Mouse (Mus musculus) layer of hippocampus, adult 8-10 months (tissue): ENCODE data around the gene Ccl11. TPM values are rescaled to one million over a fixed set of nuclear protein-coding genes. Genes with fewer than 3 reads are reported as not detected.

ENCODE experiments used
- DNase-seq, 2 experiments: peaks; one replicate each; pipeline ENCODE4 v3.0.0; 2022; ENCODE audit warnings: low spot score in 2 of 2
- total RNA-seq, 4 experiments: library from RNA; stranded (reverse); gene quantifications; 2 replicates each; pipeline ENCODE4 v1.2.4; 2022

The Ccl11 gene
- total RNA-seq, 4 experiments from 2014 or later: not detected

GRCm38 (mm10) chr11:82047746-82048415, 9.7 kb upstream of the Ccl11 start:
- DNase-seq: no peak

DNA sequence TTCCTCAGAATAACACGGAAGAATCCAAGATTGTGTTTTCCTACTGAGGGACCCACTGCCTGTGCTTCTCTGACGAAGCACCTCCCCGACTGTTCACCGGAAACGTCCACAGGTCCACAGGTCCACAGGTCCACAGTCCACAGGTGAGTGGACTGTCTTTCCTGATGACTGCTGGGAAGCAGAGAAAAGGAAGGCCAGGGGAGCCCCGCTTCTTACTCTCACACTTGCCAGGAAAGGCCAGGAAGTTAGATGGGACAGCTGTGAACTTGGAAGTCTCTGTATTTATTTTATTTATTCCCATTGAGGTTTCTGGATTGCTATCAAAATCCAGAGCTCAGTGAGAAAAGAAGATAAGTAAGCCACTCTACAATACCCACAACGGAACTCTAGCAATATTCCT, 3.8 kb upstream of the Ccl11 start:
- DNase-seq: no peak

- no peak for DNase-seq
These were observed 4.6 kb downstream of the Ccl11 start for GRCm38 (mm10) chr11:82062226-82062625.

GRCm38 (mm10) chr11:82063454-82063853, 5.8 kb downstream of the Ccl11 start:
- DNase-seq: no peak

GRCm38 (mm10) chr11:82066953-82067571, 9.4 kb downstream of the Ccl11 start:
- DNase-seq: no peak

- no peak for DNase-seq
These were observed 13.5 kb downstream of the Ccl11 start for GRCm38 (mm10) chr11:82071076-82071475.

DNA sequence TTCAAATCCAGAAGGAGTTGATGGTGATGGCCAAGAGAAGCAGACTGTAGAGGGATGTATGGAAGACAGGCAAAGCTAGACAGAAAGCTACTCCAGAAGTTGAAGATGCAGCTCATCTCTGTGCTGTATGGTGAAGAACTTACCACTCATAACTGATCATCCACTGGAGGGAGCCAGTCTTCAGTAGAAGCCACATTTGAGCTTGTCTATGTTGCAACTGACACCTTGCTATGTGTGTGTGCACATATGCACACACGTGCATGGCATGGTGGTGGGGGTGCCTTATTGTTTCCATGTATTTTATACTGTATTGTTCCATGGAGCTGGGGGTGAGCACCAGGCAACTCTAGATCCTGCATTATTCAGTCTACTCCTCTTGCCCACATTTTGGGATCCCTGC, 14.8 kb downstream of the Ccl11 start:
- no peak for DNase-seq

GRCm38 (mm10) chr11:82072984-82073383, 15.4 kb downstream of the Ccl11 start:
- no peak for DNase-seq

DNA sequence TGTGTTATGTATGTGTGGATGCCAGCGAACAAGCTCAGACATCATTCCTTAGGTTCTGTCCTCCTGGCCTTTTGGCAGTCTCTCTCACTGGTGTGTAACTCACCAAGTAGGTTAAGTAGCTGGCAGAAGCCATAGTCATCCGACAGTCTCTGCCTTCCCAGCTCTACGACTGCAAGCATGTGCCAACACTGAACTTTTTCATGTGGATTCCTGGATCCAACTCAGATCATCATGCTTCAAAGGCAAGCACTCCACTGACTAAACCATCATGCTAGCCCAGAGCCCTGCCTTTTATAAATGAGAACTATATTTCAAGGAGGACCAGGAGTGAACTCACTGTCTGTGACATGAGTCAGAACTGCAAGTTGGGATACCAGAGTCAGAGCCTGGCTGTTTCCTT, 16.1 kb downstream of the Ccl11 start:
- no peak for DNase-seq

GRCm38 (mm10) chr11:82077031-82077430, 19.4 kb downstream of the Ccl11 start:
- no peak for DNase-seq

DNA sequence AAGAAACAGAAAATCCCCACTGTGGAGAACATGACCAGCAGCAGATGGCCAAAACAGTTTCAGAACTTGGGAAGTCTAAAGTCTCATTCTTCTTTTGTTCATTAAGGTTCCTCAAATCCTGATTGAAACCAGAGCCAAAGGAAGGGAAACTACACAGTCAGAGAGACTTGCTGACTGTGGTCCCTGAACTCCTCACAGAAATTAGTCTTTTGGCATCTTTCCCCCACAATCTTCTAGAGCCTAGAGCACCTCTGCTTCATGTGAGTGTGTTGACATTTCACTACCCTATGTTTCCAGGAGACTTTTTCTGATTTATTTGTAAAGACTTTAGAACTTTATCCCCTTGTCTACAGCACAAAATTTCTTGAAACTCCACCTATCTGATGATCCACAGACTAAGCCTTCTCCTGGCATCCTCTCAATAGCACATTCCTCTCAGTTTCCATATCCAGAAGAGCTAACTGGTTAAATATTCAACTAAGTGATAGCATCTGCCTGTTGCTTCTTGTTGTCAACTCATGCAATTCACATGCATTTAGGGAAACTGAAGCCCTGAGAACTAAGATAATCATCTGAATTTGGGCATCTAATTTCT, 20.6 kb downstream of the Ccl11 start:
- DNase-seq: no peak

DNA sequence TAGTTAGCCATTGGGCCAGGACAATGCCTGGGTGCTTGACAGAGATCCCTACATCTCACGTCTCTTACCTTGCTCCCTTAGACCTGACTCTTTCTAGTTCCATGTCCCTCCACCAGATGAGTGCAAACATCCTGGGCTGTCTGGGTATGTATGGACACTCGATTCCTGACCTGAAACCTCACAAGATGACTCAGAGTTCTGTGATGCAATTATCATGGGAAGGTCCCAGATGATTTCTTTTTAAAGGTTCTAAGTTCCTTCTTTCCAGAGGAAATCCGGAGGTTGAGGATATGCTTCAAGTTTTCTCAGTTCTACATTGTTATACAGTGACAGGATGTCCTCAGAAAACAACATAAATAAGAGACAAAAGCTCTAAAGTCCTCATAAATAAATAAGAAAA, 23.2 kb downstream of the Ccl11 start:
- no peak for DNase-seq

GRCm38 (mm10) chr11:82084360-82084759, 26.7 kb downstream of the Ccl11 start:
- no peak for DNase-seq

- DNase-seq: no peak
These were observed 42.1 kb downstream of the Ccl11 start for GRCm38 (mm10) chr11:82099511-82100323.

GRCm38 (mm10) chr11:82101087-82101486, 43.5 kb downstream of the Ccl11 start:
- DNase-seq: no peak

GRCm38 (mm10) chr11:82101529-82101928, 43.9 kb downstream of the Ccl11 start, which contains the start of gene Ccl12:
TSS of gene Ccl12 (plus strand) at chr11:82101845.
- DNase-seq: no peak

DNA sequence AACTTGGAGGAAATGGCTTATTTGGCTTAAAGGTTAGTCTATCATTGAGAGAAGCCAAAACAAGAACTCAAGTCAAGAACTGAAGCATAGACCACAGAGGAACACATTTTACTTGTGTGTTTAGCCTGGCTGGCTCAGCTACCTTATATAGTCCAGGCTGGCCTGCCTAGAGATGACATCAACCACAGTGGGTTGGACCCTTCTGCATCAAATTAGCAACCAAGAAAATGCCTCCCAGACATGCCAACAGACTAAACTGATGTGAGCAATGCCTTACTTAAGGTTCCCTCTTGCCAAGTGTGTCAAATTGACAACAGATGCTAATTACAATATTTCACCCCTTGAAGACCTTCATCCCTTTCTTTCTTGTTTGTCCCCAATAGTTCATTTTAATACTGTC, 52.0 kb downstream of the Ccl11 start:
- no peak for DNase-seq

DNA sequence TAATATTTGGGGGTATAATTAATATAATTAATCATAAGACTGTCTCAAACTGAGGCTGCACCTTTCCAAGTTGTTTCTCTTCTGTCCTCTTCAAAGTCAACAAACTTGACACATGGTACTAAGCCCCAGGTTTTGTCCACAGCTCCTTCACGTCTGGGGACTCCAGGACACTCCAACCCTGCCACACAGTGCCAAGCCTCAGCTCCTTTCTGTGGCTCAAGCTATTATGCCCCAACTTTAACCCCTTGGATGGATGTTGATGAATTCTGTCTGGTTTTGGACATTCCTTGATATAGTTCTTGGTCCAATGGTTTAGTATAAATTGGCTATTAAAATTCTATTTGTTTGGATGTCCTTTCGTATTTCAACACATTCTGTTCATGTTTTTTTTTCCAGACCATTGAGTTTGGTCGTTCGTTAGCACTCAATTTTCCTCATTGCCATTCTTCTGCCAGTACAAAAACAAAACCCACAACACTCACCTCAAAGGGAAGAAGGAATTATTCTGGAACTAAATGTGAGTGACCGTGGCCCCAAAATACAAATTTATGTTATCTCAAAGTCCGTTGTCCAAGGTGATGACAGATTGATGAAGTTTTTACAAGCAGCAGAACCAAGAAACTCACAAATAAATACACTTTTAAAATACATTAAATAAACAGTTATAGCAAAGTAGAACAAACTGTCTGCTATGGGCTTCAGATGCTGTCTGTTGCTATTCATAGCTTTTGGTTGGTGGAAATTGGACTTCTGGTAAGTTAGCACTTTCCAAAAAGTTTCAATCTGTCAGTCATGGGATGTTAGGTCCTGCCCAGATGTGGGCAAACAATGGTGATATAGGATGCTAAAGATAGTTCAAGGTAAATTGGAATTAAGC, 53.0 kb downstream of the Ccl11 start:
- DNase-seq: no peak
